Mouse (Mus musculus) c-Kit-positive CD71-positive TER-119-positive erythroid progenitor cells, embryonic 14.5 days (primary cell): Measurements from ENCODE around the gene Mybpc3.

ENCODE experiments used
- DNase-seq: peaks from one replicate; pipeline ENCODE4 v3.0.0-alpha.2; 2013; ENCODE audit warnings: low spot score

Gene Mybpc3

GRCm38 (mm10) chr2:91117585-91118275 is at the start of gene Mybpc3:
TSS of gene Mybpc3 (plus strand) at chr2:91118144.
- no peak for DNase-seq

- DNase-seq = no peak
These were observed 49.6 kb upstream of the Mybpc3 start for GRCm38 (mm10) chr2:91068162-91068871.

DNA sequence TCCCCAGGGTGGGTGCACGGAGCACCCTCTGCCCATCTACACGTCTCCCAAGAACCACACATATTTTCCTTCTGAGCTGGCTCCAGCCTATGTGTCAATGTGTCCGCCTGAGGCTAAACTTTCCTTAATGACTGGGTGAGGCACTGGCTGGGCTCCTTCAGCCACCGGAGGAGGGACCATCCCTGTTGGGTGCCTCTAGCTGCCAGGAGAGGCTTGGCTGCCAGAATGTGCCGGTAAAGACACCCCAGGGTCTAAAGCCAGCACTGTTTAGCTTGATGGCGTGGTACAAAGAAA is 49.1 kb upstream of the Mybpc3 start:
- DNase-seq = no peak

- DNase-seq = no peak
These were observed 48.5 kb upstream of the Mybpc3 start for GRCm38 (mm10) chr2:91069306-91070000.

GRCm38 (mm10) chr2:91070076-91070800 is 47.7 kb upstream of the Mybpc3 start, which contains the start of gene Slc39a13:
TSS of gene Slc39a13 (minus strand) at chr2:91070417.
- peak; percentile 87 for DNase-seq

GRCm38 (mm10) chr2:91071059-91071458 is 46.9 kb upstream of the Mybpc3 start:
- no peak for DNase-seq

GRCm38 (mm10) chr2:91072092-91072491 is 45.9 kb upstream of the Mybpc3 start:
- no peak for DNase-seq

DNA sequence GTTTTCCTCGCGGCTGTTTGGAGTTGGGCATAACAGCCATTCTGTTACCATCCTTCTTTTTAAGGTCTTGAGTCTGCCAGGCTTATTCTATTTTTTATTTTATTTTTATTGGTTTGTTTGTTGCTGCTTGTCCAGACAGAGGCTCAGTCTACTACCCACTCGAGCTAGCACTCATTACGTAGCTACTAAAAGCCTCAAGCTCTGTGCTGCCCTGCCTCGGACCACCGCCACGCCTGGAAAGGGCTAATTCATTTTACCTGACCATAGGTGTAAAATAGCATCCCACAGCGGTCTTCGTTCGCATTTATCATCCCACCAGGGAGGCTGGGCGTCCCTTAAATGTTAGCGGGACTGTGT is 40.0 kb upstream of the Mybpc3 start:
- DNase-seq = no peak

DNA sequence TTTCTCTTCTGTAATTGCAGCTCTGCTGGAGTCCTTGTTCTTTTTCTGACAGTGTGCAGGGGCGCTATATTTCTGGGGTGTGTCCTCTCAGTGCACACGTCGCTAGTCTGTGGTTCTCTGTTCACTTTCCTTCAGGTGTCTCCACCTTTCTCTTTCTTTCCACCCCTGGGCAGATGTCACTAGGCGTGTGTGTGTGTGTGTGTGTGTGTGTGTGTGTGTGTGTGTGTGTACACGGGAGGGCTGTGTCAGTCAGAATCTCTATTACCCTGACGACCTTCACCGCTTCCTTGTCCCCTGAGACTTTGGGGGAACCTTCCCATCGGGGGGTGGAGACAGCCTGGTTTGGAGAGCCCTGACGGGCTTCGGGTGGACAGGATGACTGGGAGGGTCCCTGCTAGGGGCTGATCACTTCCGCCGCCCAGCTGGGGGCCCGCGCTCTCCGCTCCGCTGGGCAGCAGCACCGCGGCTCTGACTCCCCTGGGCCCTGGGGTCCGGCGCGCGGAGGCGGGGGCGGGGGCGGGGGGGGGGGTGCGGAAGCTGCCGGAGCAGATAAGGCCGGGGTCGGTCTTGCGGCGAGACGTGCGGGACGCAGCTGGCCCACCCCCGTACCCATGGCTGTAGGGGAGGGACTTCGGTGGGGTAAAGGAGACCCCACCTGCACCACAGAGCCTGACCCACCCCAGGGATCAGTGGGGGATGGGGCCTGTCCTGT is 39.5 kb upstream of the Mybpc3 start:
- DNase-seq = no peak

- DNase-seq = no peak
These were observed 38.9 kb upstream of the Mybpc3 start for GRCm38 (mm10) chr2:91079026-91079384.

GRCm38 (mm10) chr2:91080784-91081513 is 37.0 kb upstream of the Mybpc3 start:
- DNase-seq = no peak

DNA sequence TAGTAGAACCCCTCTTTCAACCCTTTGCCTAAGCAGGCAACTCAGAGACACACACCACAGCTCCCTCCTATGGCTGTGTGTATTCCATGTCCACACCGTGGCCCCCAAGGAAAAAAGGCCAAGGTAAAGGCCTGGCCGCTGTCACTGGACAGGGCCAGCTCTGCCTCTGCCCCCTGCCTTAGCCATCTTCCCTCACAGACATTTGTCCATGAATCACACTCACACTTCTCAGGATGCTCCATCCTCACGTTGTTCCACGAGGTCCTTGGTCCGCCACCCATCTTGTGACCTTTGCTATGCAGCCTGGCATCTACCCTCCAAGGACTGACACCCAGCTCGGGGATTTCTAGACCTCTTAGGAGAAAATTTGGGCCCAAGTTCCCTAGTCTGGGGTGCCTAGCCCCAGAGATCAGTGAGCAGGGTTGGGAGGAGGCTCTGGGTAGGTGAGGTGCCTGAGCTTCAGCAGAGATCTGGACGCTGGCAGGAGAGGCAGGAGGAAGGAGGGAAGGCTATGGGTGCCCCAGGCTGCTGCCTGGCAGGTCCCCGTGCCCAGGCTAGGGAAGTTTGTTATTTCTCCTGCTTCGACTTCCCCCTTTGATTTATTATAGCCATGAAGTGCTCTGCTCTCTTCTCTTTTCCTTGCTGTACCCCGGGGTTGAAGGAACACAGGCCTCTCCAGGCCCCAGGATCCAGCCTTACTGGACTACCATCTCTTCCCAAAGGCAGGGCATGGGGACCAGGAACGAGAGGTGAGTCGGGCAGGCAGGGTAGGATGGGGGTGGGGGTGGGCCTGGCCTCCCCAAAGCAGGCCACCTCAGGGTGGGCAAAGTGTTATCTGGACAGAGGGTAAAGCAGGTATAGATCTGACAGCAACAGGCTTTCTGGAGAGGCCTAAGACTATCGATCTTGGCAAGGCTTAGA is 35.9 kb upstream of the Mybpc3 start, which contains the start of gene Spi1:
Gene Spi1, plus strand, starts transcription at position 616 of the 921 bp plus-strand sequence.
- no peak for DNase-seq

DNA sequence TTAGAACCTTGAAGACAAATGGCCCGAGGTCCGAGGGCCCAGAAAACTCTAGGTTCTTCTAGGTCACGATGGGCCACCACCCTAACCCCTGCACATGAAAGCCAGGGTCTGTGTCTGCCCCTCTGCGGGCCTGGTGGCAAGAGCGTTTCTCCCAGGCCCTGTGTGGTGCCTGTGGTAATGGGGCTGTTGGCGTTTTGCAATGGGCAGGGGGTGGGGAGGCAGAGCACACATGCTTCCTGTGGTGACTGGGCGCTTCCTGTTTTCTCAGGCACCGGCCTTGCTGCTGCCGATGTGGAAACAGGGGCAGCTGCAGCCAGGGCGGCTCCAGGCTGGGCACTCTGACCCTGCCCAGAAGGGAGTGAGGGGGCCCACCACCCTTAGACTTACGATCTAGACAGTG is 35.1 kb upstream of the Mybpc3 start:
- DNase-seq = no peak

GRCm38 (mm10) chr2:91083366-91083940 is 34.5 kb upstream of the Mybpc3 start:
- no peak for DNase-seq

DNA sequence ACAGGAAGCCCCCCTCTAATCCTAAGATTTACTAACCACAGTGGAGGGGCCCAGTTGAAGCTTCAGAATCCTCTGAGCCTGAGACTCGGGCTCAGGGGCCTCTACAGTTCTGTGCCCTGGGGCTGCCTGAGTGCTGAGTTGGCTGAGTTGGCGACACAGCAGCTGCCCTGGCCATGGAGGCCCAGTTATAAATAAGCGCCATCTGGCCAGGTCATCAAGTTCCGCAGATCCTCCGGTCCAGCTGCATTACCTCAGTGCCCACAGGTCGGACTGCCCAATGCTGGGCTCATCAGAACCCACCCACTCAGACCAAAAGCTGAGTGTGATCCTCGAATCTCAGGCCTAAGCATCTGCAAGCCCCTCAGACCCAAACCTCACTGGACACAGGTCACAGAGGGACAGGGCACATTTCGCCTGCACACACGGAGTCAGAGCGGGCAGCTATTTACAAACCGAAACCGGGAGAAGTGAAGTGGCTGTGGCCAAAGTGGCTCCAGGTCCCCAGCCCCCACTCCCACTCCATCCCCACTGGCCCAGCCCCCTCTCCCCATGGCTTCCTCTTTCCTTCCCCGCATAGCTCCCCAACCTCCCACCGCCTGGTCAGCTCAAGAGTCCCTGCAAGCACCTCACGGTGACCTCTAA is 33.6 kb upstream of the Mybpc3 start:
- DNase-seq = no peak

- no peak for DNase-seq
These were observed 32.2 kb upstream of the Mybpc3 start for GRCm38 (mm10) chr2:91085494-91086391.

DNA sequence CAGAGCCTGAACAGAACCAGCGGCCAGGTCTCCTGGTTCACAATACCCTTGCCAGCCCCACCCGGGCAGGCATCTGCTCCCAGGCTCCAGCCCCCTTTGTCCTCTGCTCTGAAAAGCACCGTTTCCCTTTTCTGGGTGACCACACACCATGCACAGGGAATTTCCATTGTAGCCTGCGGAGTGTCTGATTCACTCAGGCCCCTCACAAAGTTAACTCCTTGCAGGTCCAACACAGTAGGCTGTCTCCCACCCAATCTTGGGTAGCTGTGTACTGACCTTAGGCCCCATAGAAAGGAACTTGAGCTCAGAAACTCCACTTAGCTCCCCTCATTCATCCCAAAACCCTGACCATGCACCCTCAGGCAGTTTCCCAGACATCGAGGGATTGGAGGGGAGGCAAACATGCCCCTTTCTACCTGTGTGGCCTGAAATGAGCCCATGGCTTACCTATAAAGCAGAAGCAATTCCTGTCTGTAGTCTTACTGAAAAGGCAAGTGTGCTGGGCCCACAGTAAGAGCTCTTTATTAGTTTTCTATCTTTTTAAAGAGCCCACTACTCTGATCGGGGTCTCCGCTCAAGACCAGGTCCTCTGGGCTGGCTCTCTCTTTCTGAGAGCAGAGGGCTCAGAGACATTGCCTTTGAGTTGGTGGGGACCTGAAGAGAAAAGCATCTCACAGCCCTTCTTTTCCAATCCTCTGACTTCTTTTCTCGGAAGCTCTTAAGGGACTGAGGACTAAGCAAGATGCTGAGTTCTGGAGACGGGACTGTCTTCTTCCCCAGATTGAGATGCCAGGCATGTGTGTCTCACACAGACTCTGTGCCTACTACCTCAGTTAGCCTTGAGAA is 31.3 kb upstream of the Mybpc3 start:
- DNase-seq = no peak
